Mouse (Mus musculus) ovary, postnatal 10 days (tissue): Measurements from ENCODE around the gene Olfr56.
"Not testable (repeated sequence)": the region's sequence is repeated elsewhere in the genome, so short reads cannot be mapped to it uniquely, and the experiment has no call there.

Experiments
- DNase-seq: peaks from one replicate; pipeline ENCODE4 v3.0.0; 2022; ENCODE audit warnings: low spot score

Olfr56 gene

GRCm38 (mm10) chr11:49060061-49060460 is 81.4 kb downstream of the Olfr56 start:
- DNase-seq, result not testable (repeated sequence)

- not testable (repeated sequence) for DNase-seq
Observed at GRCm38 (mm10) chr11:49061865-49062264, 83.2 kb downstream of the Olfr56 start.

- not testable (repeated sequence) for DNase-seq
Observed at GRCm38 (mm10) chr11:49063713-49064469, 85.2 kb downstream of the Olfr56 start, which contains the start of gene Tgtp2. Tgtp2 (minus strand) TSS chr11:49064206.

- DNase-seq, result no peak
Observed at GRCm38 (mm10) chr11:49068358-49068757, 89.7 kb downstream of the Olfr56 start.

GRCm38 (mm10) chr11:49076001-49076757 is 97.5 kb downstream of the Olfr56 start, which contains the start of gene Ifi47:
Ifi47 (plus strand) TSS chr11:49076587.
- DNase-seq, result not testable (repeated sequence)

- no peak for DNase-seq
Observed at GRCm38 (mm10) chr11:49077012-49077411, 98.3 kb downstream of the Olfr56 start.

- DNase-seq, result no peak
Observed at GRCm38 (mm10) chr11:49078719-49079118, 100.0 kb downstream of the Olfr56 start.

GRCm38 (mm10) chr11:49080636-49081035 is 101.9 kb downstream of the Olfr56 start:
- no peak for DNase-seq

- DNase-seq, result no peak
Observed at GRCm38 (mm10) chr11:49081356-49081755, 102.7 kb downstream of the Olfr56 start.

GRCm38 (mm10) chr11:49081886-49082285 is 103.2 kb downstream of the Olfr56 start:
- DNase-seq, result no peak

- DNase-seq, result no peak
Observed at GRCm38 (mm10) chr11:49083146-49083545, 104.5 kb downstream of the Olfr56 start.

- DNase-seq, result no peak
Observed at GRCm38 (mm10) chr11:49083808-49084207, 105.1 kb downstream of the Olfr56 start.

- no peak for DNase-seq
Observed at GRCm38 (mm10) chr11:49084385-49084784, 105.7 kb downstream of the Olfr56 start.

GRCm38 (mm10) chr11:49084875-49085274 is 106.2 kb downstream of the Olfr56 start:
- no peak for DNase-seq

GRCm38 (mm10) chr11:49086858-49087361 is 108.2 kb downstream of the Olfr56 start:
- DNase-seq, result no peak

GRCm38 (mm10) chr11:49087830-49088616 is 109.3 kb downstream of the Olfr56 start:
- no peak for DNase-seq

GRCm38 (mm10) chr11:49088990-49089652 is 110.4 kb downstream of the Olfr56 start:
- DNase-seq, result no peak

GRCm38 (mm10) chr11:49089735-49090507 is 111.2 kb downstream of the Olfr56 start:
- no peak for DNase-seq

GRCm38 (mm10) chr11:49090551-49090950 is 111.9 kb downstream of the Olfr56 start:
- no peak for DNase-seq

- no peak for DNase-seq
Observed at GRCm38 (mm10) chr11:49091171-49091570, 112.5 kb downstream of the Olfr56 start.
